Mouse (Mus musculus) gastrocnemius, adult 8-10 months (tissue): ENCODE results near the gene Smyd3. TPM values are rescaled to one million over a fixed set of nuclear protein-coding genes. Genes with fewer than 3 reads are reported as not detected.

ENCODE experiments used
- DNase-seq, 2 experiments: peaks; one replicate each; pipeline ENCODE4 v3.0.0; 2022; ENCODE audit warnings: low spot score in 2 of 2
- total RNA-seq, 4 experiments: library from RNA; stranded (reverse); gene quantifications; 2 replicates each; pipeline ENCODE4 v1.2.4; 2022

The Smyd3 gene
- total RNA-seq, 4 experiments from 2014 or later: 5.3 to 7.3 (median 6.5) TPM

- DNase-seq: no peak
Measured at GRCm38 (mm10) chr1:179032947-179033346, 484.9 kb downstream of the Smyd3 start.

- no peak for DNase-seq
Measured at GRCm38 (mm10) chr1:179031581-179031980, 486.3 kb downstream of the Smyd3 start.

- no peak for DNase-seq
Measured at GRCm38 (mm10) chr1:179026614-179027013, 491.2 kb downstream of the Smyd3 start.

GRCm38 (mm10) chr1:179025169-179025568 lies 492.7 kb downstream of the Smyd3 start:
- no peak for DNase-seq

GRCm38 (mm10) chr1:179023486-179023885 lies 494.4 kb downstream of the Smyd3 start:
- DNase-seq: no peak

- no peak for DNase-seq
Measured at GRCm38 (mm10) chr1:179017428-179017827, 500.4 kb downstream of the Smyd3 start.

- DNase-seq: no peak
Measured at GRCm38 (mm10) chr1:179013021-179013420, 504.8 kb downstream of the Smyd3 start.

GRCm38 (mm10) chr1:179012273-179012672 lies 505.6 kb downstream of the Smyd3 start:
- peak; percentile 60 to 77 for DNase-seq

GRCm38 (mm10) chr1:179010756-179011155 lies 507.1 kb downstream of the Smyd3 start:
- DNase-seq: no peak

GRCm38 (mm10) chr1:179009911-179010310 lies 507.9 kb downstream of the Smyd3 start:
- no peak for DNase-seq

GRCm38 (mm10) chr1:179004133-179004866 lies 513.5 kb downstream of the Smyd3 start:
- DNase-seq: no peak

- no peak for DNase-seq
Measured at GRCm38 (mm10) chr1:179003406-179004132, 514.3 kb downstream of the Smyd3 start.

GRCm38 (mm10) chr1:178999876-179000528 lies 517.8 kb downstream of the Smyd3 start:
- no peak for DNase-seq

- no peak for DNase-seq
Measured at GRCm38 (mm10) chr1:178997870-178998269, 520.0 kb downstream of the Smyd3 start.

- no peak for DNase-seq
Measured at GRCm38 (mm10) chr1:178994263-178994662, 523.6 kb downstream of the Smyd3 start.

GRCm38 (mm10) chr1:178992503-178992902 lies 525.3 kb downstream of the Smyd3 start:
- peak in 1 of 2 experiments; percentile 10 for DNase-seq

GRCm38 (mm10) chr1:178991470-178991869 lies 526.4 kb downstream of the Smyd3 start:
- DNase-seq: no peak

- DNase-seq: no peak
Measured at GRCm38 (mm10) chr1:178991045-178991444, 526.8 kb downstream of the Smyd3 start.

- DNase-seq: no peak
Measured at GRCm38 (mm10) chr1:178989485-178989884, 528.4 kb downstream of the Smyd3 start.

GRCm38 (mm10) chr1:178988176-178988575 lies 529.7 kb downstream of the Smyd3 start:
- no peak for DNase-seq

- DNase-seq: no peak
Measured at GRCm38 (mm10) chr1:178981641-178982040, 536.2 kb downstream of the Smyd3 start.

GRCm38 (mm10) chr1:178980185-178980584 lies 537.7 kb downstream of the Smyd3 start:
- no peak for DNase-seq
